Mouse (Mus musculus) spleen, adult 2 months (tissue): ENCODE results near the gene 1110008P14Rik. TPM values are rescaled to one million over a fixed set of nuclear protein-coding genes. Genes with fewer than 3 reads are reported as not detected.
"Not testable (repeated sequence)": the region's sequence is repeated elsewhere in the genome, so short reads cannot be mapped to it uniquely, and the experiment has no call there.

Experiments
- DNase-seq, 2 experiments: peaks; one replicate each; pipeline versions ENCODE4 v3.0.0 to v3.0.0-alpha.2; 2012 to 2021; ENCODE audit warnings: low spot score in 2 of 2, low read depth in 1 of 2
- H3K27ac ChIP-seq: fragments of 200-500 bp; 2 replicates; pipeline ENCODE4 v1.5.1; 2012; ENCODE audit warnings: low read length, inconsistent platforms; ENCODE audit not compliant: insufficient read depth
- H3K27me3 ChIP-seq: fragments of 200-500 bp; 2 replicates; pipeline ENCODE4 v1.6.1; 2012; ENCODE audit warnings: mild to moderate bottlenecking, moderate library complexity, low read length, inconsistent platforms; ENCODE audit not compliant: control insufficient read depth, insufficient read depth
- H3K36me3 ChIP-seq: fragments of 200-500 bp; 2 replicates; pipeline ENCODE4 v1.6.1; 2012; ENCODE audit warnings: mild to moderate bottlenecking, low read length, inconsistent platforms; ENCODE audit not compliant: control insufficient read depth, insufficient read depth
- H3K4me1 ChIP-seq: fragments of 200-500 bp; 2 replicates; pipeline ENCODE4 v1.6.1; 2011; ENCODE audit warnings: inconsistent platforms; ENCODE audit not compliant: control insufficient read depth, insufficient read depth, insufficient read length
- H3K4me3 ChIP-seq: fragments of 200-500 bp; 2 replicates; pipeline ENCODE4 v1.5.1; 2011; ENCODE audit warnings: mild to moderate bottlenecking, inconsistent platforms; ENCODE audit not compliant: insufficient read depth, insufficient read length; ENCODE audit errors: extremely low read depth
- CTCF ChIP-seq: fragments of 200-500 bp; IDR thresholded peaks from 2 replicates; pipeline ENCODE4 v1.5.1; 2011; ENCODE audit warnings: mild to moderate bottlenecking, inconsistent platforms; ENCODE audit not compliant: insufficient read depth, insufficient read length, insufficient replicate concordance; ENCODE audit errors: extremely low read depth
- POLR2A ChIP-seq: fragments of 200-500 bp; IDR thresholded peaks from 2 replicates; pipeline ENCODE4 v1.6.1; 2011; ENCODE audit warnings: low read depth, low read length, inconsistent platforms
- WGBS: fragments of 180-500 bp; shearing (Covaris S2); methylation state at CpG from one replicate; pipeline ENCODE4 v1.1.7; 2018; 5-methylcytosine and 5-hydroxymethylcytosine counted together
- polyA plus RNA-seq: library from polyadenylated mRNA; depleted of rRNA; stranded (reverse); fragments of >200 nt; gene quantifications from 2 replicates; pipeline ENCODE4 v1.2.3, GENCODE M21; 2012

The 1110008P14Rik gene
- polyA plus RNA-seq, 1 experiment: 86.8 TPM

GRCm38 (mm10) chr2:32374191-32374590, 7.5 kb downstream of the 1110008P14Rik start:
- WGBS: 94% methylated on average over 10 of the region's 10 CpGs
- H3K27ac ChIP-seq: no peak overlapping the region
- TF ChIP-seq POLR2A (no peak), CTCF (no peak)
- H3K4me1 ChIP-seq: no peaks in the 10 kb centered on the region
- H3K27me3 ChIP-seq: no peaks in the 10 kb centered on the region
- no peak overlapping the region for H3K4me3 ChIP-seq
- H3K36me3 ChIP-seq: peaks cover 61% of the 10 kb centered on the region
- no peak for DNase-seq

DNA sequence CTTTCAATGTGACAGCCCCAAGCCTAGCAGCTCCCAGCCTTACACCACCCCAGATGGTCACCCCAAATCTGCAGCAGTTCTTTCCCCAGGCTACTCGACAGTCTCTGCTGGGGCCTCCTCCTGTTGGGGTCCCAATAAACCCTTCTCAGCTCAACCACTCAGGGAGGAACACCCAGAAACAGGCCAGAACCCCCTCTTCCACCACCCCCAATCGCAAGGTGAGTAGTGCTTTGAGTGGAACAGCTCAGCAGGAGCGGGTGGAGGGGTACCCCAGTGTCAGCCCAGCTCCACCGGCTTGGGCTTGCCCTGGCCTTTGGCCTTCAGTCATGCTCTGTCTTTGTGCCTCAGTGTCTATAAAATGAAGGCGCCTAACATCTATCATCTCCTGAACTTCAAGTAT, 14.4 kb downstream of the 1110008P14Rik start:
- Histone ChIP-seq H3K27ac (no peak overlapping the region), H3K4me1 (no peaks in the 10 kb centered on the region; the same call in 1 of the 2 replicates), H3K27me3 (no peaks in the 10 kb centered on the region), H3K36me3 (peaks cover 33% of the 10 kb centered on the region), H3K4me3 (no peak overlapping the region)
- DNase-seq: no peak
- WGBS: 93% methylated on average over 5 of the region's 5 CpGs
- no peak for TF ChIP-seq CTCF
- no peak for TF ChIP-seq POLR2A

DNA sequence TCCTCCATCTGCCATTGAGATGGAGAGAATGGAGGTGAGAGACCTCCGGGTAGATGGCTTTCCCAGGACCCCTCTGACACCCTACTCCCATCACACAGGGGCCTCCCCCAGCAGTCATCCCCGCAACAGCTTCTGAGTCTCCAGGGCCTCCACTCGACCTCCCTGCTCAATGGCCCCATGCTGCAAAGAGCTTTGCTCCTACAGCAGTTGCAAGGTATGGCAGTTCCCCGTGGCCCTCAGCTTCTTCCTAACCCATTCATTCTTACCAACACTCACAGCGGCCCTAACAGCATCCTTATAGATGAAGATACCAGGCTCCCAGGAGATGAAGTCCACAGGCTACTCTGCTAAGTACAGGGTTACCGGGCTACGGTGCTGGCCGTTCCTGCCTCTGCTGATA, 17.6 kb downstream of the 1110008P14Rik start:
- Histone ChIP-seq H3K27ac (no peak overlapping the region), H3K4me1 (peaks cover 3% of the 10 kb centered on the region; the same call in 1 of the 2 replicates), H3K27me3 (no peaks in the 10 kb centered on the region), H3K36me3 (peaks cover 8% of the 10 kb centered on the region), H3K4me3 (no peak overlapping the region)
- WGBS: 82% methylated on average over 8 of the region's 8 CpGs
- no peak for TF ChIP-seq POLR2A
- TF ChIP-seq CTCF: no peak
- no peak for DNase-seq

GRCm38 (mm10) chr2:32363376-32364106, 18.2 kb downstream of the 1110008P14Rik start:
- 11% methylated on average over 19 of the region's 19 CpGs for WGBS
- no peaks in the 10 kb centered on the region for H3K27me3 ChIP-seq
- TF ChIP-seq CTCF (no peak), POLR2A (no peak)
- DNase-seq: no peak
- H3K4me1 ChIP-seq: peaks cover 3% of the 10 kb centered on the region; the same call in 1 of the 2 replicates
- peak overlapping the region; percentile 84 for H3K4me3 ChIP-seq
- peaks cover 8% of the 10 kb centered on the region for H3K36me3 ChIP-seq
- H3K27ac ChIP-seq: peak overlapping the region; percentile 68

GRCm38 (mm10) chr2:32362817-32363340, 18.9 kb downstream of the 1110008P14Rik start:
- H3K4me1 ChIP-seq: peaks cover 3% of the 10 kb centered on the region; the same call in 1 of the 2 replicates
- DNase-seq: peak; percentile 61 to 85

GRCm38 (mm10) chr2:32362274-32362673, 19.5 kb downstream of the 1110008P14Rik start:
- H3K27ac ChIP-seq, H3K36me3 ChIP-seq, H3K27me3 ChIP-seq, H3K4me1 ChIP-seq, DNase-seq: not testable (repeated sequence)
- peak overlapping the region; percentile 84; the same call in 1 of the 2 replicates for H3K4me3 ChIP-seq
- WGBS: 15% methylated on average over 5 of the region's 5 CpGs

More at GRCm38 (mm10) chr2:32362817-32363340, 18.9 kb downstream of the 1110008P14Rik start:
- Histone ChIP-seq H3K4me3 (peak overlapping the region; percentile 84), H3K36me3 (peaks cover 7% of the 10 kb centered on the region), H3K27ac (peak overlapping the region; percentile 68), H3K27me3 (no peaks in the 10 kb centered on the region)
- WGBS: under 1% methylated on average over 52 of the region's 53 CpGs
- TF ChIP-seq POLR2A (no peak; the same call in 1 of the 2 replicates), CTCF (peak; percentile 95)

- no peaks in the 10 kb centered on the region for H3K27me3 ChIP-seq
- peak; percentile 52 to 74 for DNase-seq
- no peak overlapping the region for H3K27ac ChIP-seq
- 2% methylated on average over 24 of the region's 24 CpGs for WGBS
- H3K4me3 ChIP-seq: peak overlapping the region; percentile 59
- no peaks in the 10 kb centered on the region; the same call in 1 of the 2 replicates for H3K36me3 ChIP-seq
- peaks cover 3% of the 10 kb centered on the region; the same call in 1 of the 2 replicates for H3K4me1 ChIP-seq
- TF ChIP-seq POLR2A: no peak
- TF ChIP-seq CTCF: peak; percentile 29; the same call in 1 of the 2 replicates
Observed at GRCm38 (mm10) chr2:32361437-32361836, 20.3 kb downstream of the 1110008P14Rik start.
